Mouse (Mus musculus): ENCODE data around the gene Snrnp48. TPM values are rescaled to one million over a fixed set of nuclear protein-coding genes. Genes with fewer than 3 reads are reported as not detected.

Snrnp48 gene
- polyA plus RNA-seq, 1 experiment from 2014 or later = 44.1 TPM

- Histone ChIP-seq H3K4me1 (replicated peaks; ENCODE audit: control insufficient read depth, insufficient read depth, low read length) (no peaks in the 10 kb centered on the region), H3K27me3 (ENCODE audit: control insufficient read depth, insufficient read depth, low read length) (no peaks in the 10 kb centered on the region), H3K4me3 (ENCODE audit: low read depth, low read length) (no peak overlapping the region), H3K27ac (ENCODE audit: low read depth, low read length) (no peak overlapping the region), H3K36me3 (ENCODE audit: control insufficient read depth, insufficient read depth, low read length) (no peaks in the 10 kb centered on the region), H3K9me3 (ENCODE audit: control insufficient read depth, low read length) (no peaks in the 10 kb centered on the region), H3K9ac (ENCODE audit: low read depth, low read length) (no peak overlapping the region), H3K4me2 (replicated peaks; ENCODE audit: low read depth, low read length) (no peak overlapping the region)
- no peak for ATAC-seq (ENCODE audit: low FRiP score)
- 73% methylated on average over 5 of the region's 5 CpGs for WGBS
- no peak for DNase-seq (ENCODE audit: low spot score)
Measured at GRCm38 (mm10) chr13:38234651-38235050, 29.9 kb downstream of the Snrnp48 start.

GRCm38 (mm10) chr13:38235370-38235769, 30.6 kb downstream of the Snrnp48 start:
- Histone ChIP-seq H3K36me3 (ENCODE audit: control insufficient read depth, insufficient read depth, low read length) (no peaks in the 10 kb centered on the region), H3K9ac (ENCODE audit: low read depth, low read length) (no peak overlapping the region), H3K4me2 (replicated peaks; ENCODE audit: low read depth, low read length) (no peak overlapping the region), H3K27ac (ENCODE audit: low read depth, low read length) (no peak overlapping the region), H3K4me1 (replicated peaks; ENCODE audit: control insufficient read depth, insufficient read depth, low read length) (no peaks in the 10 kb centered on the region), H3K4me3 (ENCODE audit: low read depth, low read length) (no peak overlapping the region), H3K9me3 (ENCODE audit: control insufficient read depth, low read length) (no peaks in the 10 kb centered on the region), H3K27me3 (ENCODE audit: control insufficient read depth, insufficient read depth, low read length) (no peaks in the 10 kb centered on the region)
- ATAC-seq (ENCODE audit: low FRiP score) (no peak), DNase-seq (ENCODE audit: low spot score) (no peak)
- WGBS = 77% methylated on average over 3 of the region's 3 CpGs

DNA sequence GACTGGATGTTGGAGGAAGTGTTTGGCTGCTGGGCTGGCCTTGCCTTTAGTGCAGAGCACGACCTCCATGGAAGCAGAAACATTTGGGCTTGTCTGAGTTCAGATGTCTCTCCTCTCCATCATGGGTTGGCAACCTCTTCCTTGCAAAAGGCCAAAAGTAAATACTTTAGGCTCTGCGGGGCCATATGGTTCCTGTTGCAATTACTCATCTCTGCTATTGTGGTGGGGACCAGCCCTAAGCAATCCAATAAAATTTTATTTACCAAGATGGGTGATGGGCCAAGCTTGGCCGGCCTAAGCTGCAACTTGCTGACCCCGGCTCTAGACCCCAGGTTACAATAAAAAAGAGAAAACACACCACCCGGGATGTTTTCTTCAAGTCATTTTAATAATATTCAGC, 43.4 kb downstream of the Snrnp48 start:
- ATAC-seq (ENCODE audit: low FRiP score) (no peak), DNase-seq (ENCODE audit: low spot score) (no peak)
- H3K27me3 ChIP-seq (ENCODE audit: control insufficient read depth, insufficient read depth, low read length) = no peaks in the 10 kb centered on the region
- no peak overlapping the region for H3K27ac ChIP-seq (ENCODE audit: low read depth, low read length)
- no peaks in the 10 kb centered on the region for H3K36me3 ChIP-seq (ENCODE audit: control insufficient read depth, insufficient read depth, low read length)
- no peaks in the 10 kb centered on the region for H3K9me3 ChIP-seq (ENCODE audit: control insufficient read depth, low read length)
- H3K4me1 ChIP-seq (replicated peaks; ENCODE audit: control insufficient read depth, insufficient read depth, low read length) = no peaks in the 10 kb centered on the region
- no peak overlapping the region for H3K4me3 ChIP-seq (ENCODE audit: low read depth, low read length)
- H3K4me2 ChIP-seq (replicated peaks; ENCODE audit: low read depth, low read length) = no peak overlapping the region
- 88% methylated on average over 5 of the region's 5 CpGs for WGBS
- H3K9ac ChIP-seq (ENCODE audit: low read depth, low read length) = no peak overlapping the region

DNA sequence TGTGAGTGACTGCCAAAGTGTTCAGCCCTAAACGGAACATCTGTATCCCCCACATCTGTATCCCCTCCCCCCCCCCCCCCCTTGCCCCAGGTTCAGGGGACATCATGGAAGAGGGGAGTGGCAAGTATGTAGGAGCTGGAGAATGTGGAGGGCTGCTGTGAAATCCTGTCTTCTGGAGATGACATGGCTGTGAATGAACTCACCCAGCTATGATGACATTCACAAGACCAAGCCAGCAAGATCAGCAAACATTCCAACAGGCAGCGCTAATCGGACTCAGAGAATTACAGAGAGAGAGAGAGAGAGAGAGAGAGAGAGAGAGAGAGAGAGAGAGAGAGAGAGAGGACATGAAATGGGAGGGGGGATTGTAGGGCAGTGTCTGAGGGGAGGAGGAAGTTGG, 46.5 kb downstream of the Snrnp48 start:
- no peaks in the 10 kb centered on the region for H3K36me3 ChIP-seq (ENCODE audit: control insufficient read depth, insufficient read depth, low read length)
- H3K9me3 ChIP-seq (ENCODE audit: control insufficient read depth, low read length) = no peaks in the 10 kb centered on the region
- H3K27me3 ChIP-seq (ENCODE audit: control insufficient read depth, insufficient read depth, low read length) = no peaks in the 10 kb centered on the region
- H3K9ac ChIP-seq (ENCODE audit: low read depth, low read length) = no peak overlapping the region
- no peak overlapping the region for H3K27ac ChIP-seq (ENCODE audit: low read depth, low read length)
- 87% methylated on average over 3 of the region's 3 CpGs for WGBS
- no peaks in the 10 kb centered on the region for H3K4me1 ChIP-seq (replicated peaks; ENCODE audit: control insufficient read depth, insufficient read depth, low read length)
- H3K4me2 ChIP-seq (replicated peaks; ENCODE audit: low read depth, low read length) = no peak overlapping the region
- no peak for DNase-seq (ENCODE audit: low spot score)
- no peak overlapping the region for H3K4me3 ChIP-seq (ENCODE audit: low read depth, low read length)
- ATAC-seq (ENCODE audit: low FRiP score) = no peak

- no peaks in the 10 kb centered on the region for H3K4me1 ChIP-seq (replicated peaks; ENCODE audit: control insufficient read depth, insufficient read depth, low read length)
- no peak overlapping the region for H3K27ac ChIP-seq (ENCODE audit: low read depth, low read length)
- WGBS = 96% methylated on average over 9 of the region's 9 CpGs
- no peak overlapping the region for H3K9ac ChIP-seq (ENCODE audit: low read depth, low read length)
- no peak overlapping the region for H3K4me2 ChIP-seq (replicated peaks; ENCODE audit: low read depth, low read length)
- no peak for DNase-seq (ENCODE audit: low spot score)
- H3K4me3 ChIP-seq (ENCODE audit: low read depth, low read length) = no peak overlapping the region
- no peaks in the 10 kb centered on the region for H3K9me3 ChIP-seq (ENCODE audit: control insufficient read depth, low read length)
- no peaks in the 10 kb centered on the region for H3K36me3 ChIP-seq (ENCODE audit: control insufficient read depth, insufficient read depth, low read length)
- H3K27me3 ChIP-seq (ENCODE audit: control insufficient read depth, insufficient read depth, low read length) = no peaks in the 10 kb centered on the region
- no peak for ATAC-seq (ENCODE audit: low FRiP score)
Measured at GRCm38 (mm10) chr13:38253696-38254095, 49.0 kb downstream of the Snrnp48 start.

DNA sequence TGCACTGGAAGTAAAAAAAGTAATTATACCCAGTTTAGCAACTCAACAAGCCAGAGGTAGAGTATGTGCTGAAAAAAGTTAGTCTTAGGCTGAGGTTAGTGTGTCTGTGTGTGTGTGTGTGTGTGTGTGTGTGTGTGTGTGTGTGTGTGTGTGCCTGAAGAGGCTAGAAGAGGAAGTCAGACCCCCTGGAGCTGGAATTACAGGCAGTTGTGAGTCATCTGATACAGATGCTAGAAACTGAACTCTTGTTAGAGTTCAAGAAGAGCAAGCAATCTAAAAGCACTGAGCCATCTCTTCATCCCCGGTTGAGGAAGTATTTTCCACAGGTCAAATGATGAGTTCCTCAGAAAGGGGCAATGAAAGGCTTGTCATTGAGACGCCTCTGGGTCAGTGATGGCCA, 54.2 kb downstream of the Snrnp48 start:
- Histone ChIP-seq H3K4me2 (replicated peaks; ENCODE audit: low read depth, low read length) (no peak overlapping the region), H3K4me1 (replicated peaks; ENCODE audit: control insufficient read depth, insufficient read depth, low read length) (no peaks in the 10 kb centered on the region), H3K27ac (ENCODE audit: low read depth, low read length) (no peak overlapping the region), H3K27me3 (ENCODE audit: control insufficient read depth, insufficient read depth, low read length) (no peaks in the 10 kb centered on the region), H3K36me3 (ENCODE audit: control insufficient read depth, insufficient read depth, low read length) (no peaks in the 10 kb centered on the region), H3K4me3 (ENCODE audit: low read depth, low read length) (no peak overlapping the region), H3K9ac (ENCODE audit: low read depth, low read length) (no peak overlapping the region), H3K9me3 (ENCODE audit: control insufficient read depth, low read length) (no peaks in the 10 kb centered on the region)
- DNase-seq (ENCODE audit: low spot score) (no peak), ATAC-seq (ENCODE audit: low FRiP score) (no peak)
- 81% methylated on average over 2 of the region's 2 CpGs for WGBS

DNA sequence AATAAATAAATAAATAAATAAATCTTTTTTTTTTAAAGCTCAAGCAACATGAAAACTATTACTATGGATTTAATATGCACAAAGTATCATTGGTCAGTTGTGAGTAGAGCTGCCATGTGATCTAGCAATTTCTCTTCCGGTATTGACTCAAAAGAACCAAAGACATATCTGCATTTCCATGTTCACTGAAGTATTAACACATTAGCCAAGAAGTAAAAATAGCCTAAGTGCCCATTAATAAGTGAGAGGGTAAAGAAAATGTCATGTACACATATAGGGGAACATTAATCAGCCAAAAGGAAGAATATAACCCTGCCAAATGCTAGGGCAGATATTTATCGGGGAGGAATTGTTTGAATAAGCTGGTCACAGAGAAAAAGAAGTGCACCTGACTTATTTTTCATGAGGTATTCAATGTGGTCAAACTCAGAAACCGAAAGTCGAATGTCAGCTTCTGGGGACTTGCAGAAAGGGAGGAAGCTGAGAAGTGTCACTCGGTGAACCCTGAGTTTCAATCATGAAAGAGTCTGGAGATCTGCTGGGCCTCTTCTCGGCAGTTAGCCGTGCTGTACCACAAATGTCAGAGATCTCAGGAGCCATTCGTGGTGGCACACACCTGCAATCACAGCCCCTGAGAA, 64.4 kb downstream of the Snrnp48 start:
- Histone ChIP-seq H3K9ac (ENCODE audit: low read depth, low read length) (no peak overlapping the region), H3K27me3 (ENCODE audit: control insufficient read depth, insufficient read depth, low read length) (no peaks in the 10 kb centered on the region), H3K27ac (ENCODE audit: low read depth, low read length) (no peak overlapping the region), H3K36me3 (ENCODE audit: control insufficient read depth, insufficient read depth, low read length) (no peaks in the 10 kb centered on the region), H3K4me1 (replicated peaks; ENCODE audit: control insufficient read depth, insufficient read depth, low read length) (no peaks in the 10 kb centered on the region), H3K9me3 (ENCODE audit: control insufficient read depth, low read length) (no peaks in the 10 kb centered on the region), H3K4me2 (replicated peaks; ENCODE audit: low read depth, low read length) (no peak overlapping the region), H3K4me3 (ENCODE audit: low read depth, low read length) (no peak overlapping the region)
- WGBS = 92% methylated on average over 8 of the region's 8 CpGs
- ATAC-seq (ENCODE audit: low FRiP score) = no peak
- no peak for DNase-seq (ENCODE audit: low spot score)

- no peak for ATAC-seq (ENCODE audit: low FRiP score)
- no peaks in the 10 kb centered on the region for H3K4me1 ChIP-seq (replicated peaks; ENCODE audit: control insufficient read depth, insufficient read depth, low read length)
- H3K27me3 ChIP-seq (ENCODE audit: control insufficient read depth, insufficient read depth, low read length) = no peaks in the 10 kb centered on the region
- no peak overlapping the region for H3K27ac ChIP-seq (ENCODE audit: low read depth, low read length)
- WGBS = 59% methylated on average over 3 of the region's 3 CpGs
- H3K36me3 ChIP-seq (ENCODE audit: control insufficient read depth, insufficient read depth, low read length) = no peaks in the 10 kb centered on the region
- no peaks in the 10 kb centered on the region for H3K9me3 ChIP-seq (ENCODE audit: control insufficient read depth, low read length)
- no peak overlapping the region for H3K4me2 ChIP-seq (replicated peaks; ENCODE audit: low read depth, low read length)
- no peak for DNase-seq (ENCODE audit: low spot score)
- no peak overlapping the region for H3K4me3 ChIP-seq (ENCODE audit: low read depth, low read length)
- H3K9ac ChIP-seq (ENCODE audit: low read depth, low read length) = no peak overlapping the region
Measured at GRCm38 (mm10) chr13:38272624-38273023, 67.9 kb downstream of the Snrnp48 start.
